Mouse (Mus musculus) skeletal muscle tissue, adult 2 months (tissue): ENCODE measurements around the gene Tsfm.
A peak's percentile ranks its signal among the peaks of the same experiment; 100 is the strongest.

Source experiments
- DNase-seq: peaks from one replicate; pipeline ENCODE4 v3.0.0-alpha.2; 2012; ENCODE audit warnings: low read depth, low spot score

The Tsfm gene

DNA sequence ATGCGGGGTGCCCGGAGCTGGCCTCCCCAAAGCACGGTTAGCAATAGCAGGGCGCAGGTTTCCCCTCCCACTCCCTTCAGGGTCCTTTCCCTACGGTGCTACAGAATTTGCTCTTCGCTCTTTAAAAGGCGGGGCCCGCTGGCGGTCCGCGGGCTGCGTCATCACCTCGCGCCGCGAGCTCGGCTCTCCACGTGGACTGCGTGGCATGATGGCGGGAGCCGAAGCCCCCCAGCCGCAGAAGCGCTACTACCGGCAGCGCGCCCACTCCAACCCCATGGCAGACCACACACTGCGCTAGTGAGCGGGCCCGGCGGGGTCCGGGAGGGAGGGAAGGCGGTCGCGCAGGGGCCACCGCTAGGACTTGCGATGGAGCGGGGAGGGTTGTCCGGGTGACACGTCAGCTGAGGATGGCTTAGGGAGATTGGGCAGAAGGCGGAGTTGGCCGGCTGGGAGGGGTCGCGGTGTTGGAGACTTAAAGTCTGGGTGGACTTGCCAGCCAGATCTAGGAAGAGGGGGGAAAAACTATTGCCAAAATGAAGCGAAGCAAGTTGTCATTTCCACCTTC lies 11.2 kb upstream of the Tsfm start:
- peak; percentile 81 for DNase-seq

DNA sequence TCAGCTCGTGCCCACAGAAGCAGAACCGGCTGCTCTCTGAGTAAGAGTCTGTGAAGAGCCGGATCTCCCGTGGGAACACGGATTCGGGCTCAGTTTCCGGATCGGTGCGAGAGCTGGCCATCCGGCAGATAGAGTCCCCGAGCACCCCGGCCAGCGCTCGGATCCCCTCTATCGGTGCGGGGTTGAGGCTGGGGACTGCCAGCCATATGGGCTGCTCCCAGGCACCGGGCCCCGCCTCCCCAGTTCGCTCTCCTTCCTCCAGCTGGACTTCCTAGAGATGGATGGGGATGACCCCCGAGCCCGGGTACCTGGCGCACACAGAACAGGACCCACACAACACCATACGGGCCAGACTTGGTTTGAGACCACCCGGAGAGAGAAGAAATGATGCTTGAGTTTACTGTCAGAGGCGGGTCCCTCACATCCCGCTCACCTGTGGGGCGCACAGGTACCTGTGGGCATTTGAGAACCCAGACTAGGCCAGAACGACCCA lies 10.7 kb upstream of the Tsfm start, which contains the start of the genes Mettl1 and Eef1akmt3:
Gene Mettl1, plus strand, starts transcription at position 141 of the 493 bp plus-strand sequence.
Gene Eef1akmt3, minus strand, starts transcription at position 240 of the 493 bp plus-strand sequence.
- no peak for DNase-seq

DNA sequence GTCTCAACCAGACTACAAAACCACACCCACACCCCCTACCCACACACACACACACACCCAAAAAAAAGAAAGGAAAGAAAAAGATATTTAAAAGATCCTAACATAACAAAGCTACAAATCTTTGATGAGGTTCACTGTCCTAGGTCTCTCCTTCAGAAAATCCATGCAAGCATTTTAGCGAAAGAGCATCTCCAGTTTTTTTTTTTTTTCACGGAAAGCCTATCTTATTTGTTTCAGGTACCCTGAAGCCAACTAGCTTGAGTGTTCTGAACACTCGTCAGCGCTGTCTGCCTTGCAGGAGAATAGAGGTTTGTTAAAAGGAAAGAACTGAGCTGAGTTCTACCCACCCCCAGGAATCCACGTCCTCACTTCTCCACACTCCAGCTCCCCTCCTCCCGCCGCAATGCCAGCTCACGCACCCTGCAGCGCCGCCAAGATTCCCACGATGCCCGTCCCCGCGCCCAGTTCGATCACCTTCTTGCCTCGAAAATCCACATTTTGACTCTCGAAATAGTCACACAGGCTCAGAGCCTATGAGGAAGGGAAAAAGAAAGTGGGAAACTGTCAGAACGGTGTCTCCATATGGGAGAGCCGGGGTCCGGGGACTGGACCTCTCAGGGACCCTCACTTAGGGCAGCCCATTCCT lies 10.1 kb upstream of the Tsfm start:
- DNase-seq = no peak

DNA sequence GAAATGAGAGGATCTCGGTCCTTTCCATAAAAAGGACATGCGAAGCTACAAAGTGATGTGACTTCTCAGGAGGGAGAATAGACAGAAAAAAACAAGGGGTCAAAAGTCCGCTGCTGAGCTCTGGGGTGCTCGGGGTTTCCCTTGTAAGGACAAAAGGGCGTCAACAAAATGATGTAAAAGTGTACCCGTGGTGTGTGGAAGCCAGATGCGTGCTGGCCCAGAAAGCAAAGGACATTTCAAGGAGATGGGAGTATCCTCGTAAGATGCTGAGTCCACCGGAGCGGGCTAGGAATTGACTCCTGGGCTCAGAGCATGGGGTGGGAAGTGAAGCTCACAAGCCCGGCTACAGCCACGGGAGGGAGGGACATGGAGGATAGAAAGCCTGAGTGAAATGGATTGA lies 7.0 kb upstream of the Tsfm start:
- DNase-seq = no peak

DNA sequence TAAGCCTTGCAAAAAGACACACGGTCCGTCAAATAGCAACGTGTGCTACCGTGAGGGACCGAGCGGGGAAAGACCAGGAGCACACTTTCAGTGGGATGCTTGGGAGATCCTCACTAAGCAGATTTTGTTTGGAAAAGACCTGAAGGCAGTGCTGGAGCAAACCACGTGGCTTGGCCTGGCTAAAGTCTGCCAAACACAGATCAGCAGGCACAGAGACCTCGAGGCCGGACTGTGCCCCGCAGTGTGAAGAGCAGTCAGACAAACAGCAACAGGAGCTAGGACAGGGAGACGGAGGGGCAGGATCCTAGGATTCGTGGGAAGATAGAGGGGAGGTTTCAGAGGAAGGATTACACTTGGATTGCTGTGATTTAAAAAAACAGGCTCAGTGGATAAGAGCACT lies 5.6 kb upstream of the Tsfm start:
- no peak for DNase-seq

DNA sequence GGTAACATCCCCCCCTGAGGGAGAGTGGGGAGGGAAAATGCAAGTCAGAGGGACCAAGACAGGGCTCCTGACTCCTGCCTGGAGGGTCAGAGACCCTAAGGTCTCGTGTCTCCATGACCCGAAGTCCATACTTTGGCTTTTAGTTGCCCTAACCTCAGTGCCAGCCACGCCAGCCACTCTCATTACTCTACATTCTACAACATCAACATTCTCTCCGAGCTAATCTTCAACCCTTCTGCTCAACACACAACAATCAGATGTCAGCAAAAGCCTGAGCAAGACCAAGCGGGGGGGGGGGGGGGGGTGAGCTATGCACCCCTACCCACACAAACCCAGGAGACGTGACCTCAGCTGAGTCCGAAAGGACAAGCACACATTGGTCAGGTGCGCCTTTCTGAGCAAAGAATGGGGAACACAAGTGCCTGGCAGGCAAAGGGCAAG lies 2.7 kb upstream of the Tsfm start:
- DNase-seq = no peak

DNA sequence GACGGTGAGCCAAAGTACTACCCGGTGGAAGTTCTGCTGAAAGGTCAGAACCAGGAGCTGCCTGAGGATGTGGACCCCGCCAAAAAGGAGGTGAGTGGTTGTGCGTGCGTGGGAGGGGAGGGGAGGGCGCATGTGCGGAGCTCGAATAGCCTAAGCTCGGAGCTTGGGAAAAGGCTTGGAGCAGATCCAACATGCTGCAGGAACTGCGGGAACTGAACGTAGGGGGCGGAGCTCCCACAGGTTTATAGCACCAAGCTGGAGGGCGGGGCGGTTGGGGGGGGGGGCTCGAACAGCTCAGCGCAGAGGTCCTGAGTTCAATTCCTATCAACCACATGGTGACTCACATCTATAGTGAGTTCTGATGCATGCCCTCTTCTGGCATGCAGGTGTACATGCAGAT lies 12.2 kb downstream of the Tsfm start:
- DNase-seq = no peak

DNA sequence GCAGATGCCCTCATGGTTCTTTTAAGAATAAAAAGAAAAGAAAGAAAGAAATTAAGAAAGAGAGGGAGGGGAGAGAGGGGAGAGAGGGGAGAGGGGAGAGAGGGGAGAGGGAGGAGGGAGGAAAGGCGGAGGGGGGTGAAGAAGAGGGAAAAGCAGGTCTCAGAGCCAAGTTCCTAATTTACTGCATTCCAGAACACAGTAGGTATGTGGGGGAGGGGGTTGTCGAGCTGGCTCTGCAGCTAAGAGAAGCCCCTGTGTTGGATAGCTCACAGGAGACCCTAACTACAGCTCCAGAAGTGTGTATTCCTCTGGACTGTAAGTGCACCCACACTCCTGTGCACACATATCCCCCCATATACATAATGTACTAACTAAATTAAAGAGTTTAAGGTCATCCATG lies 13.6 kb downstream of the Tsfm start:
- no peak for DNase-seq

DNA sequence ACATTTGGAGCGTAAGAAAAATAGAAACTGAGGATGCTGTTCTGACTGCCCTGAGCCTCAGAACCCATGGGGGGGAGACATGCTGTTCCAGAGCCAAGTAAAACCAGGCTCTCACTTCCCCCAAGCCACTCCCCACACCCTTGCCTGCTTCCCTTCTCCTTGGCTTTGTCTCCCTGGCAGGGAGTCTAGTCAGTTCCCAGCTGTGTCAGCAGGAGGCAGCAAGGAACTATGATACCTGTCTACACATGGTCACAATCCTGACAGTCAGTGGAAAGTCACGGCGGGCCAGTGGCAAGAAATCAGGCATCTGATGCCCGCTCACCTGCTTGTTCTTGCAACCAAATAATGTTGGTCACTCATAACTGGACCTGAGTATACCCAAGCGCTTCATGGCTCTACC lies 14.2 kb downstream of the Tsfm start:
- DNase-seq = no peak

DNA sequence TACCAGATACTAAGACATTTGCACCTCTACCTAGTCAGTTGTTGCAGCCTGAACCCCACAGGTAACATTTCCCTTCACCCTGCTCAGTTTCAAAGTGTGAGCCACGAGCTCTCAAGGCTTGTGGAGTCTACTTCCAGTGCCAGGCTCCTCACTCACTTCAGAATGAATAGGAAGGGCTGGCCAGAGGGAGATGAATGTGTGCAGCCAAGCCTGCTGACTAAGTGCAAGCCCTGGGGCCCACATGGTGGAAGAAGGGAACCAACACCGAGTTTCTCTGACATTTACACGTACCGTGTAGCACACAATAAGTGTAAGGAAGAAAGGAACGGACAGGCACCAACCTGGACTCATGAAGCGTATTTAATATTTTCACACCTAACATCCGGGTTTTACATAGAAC lies 26.8 kb downstream of the Tsfm start:
- DNase-seq = no peak

DNA sequence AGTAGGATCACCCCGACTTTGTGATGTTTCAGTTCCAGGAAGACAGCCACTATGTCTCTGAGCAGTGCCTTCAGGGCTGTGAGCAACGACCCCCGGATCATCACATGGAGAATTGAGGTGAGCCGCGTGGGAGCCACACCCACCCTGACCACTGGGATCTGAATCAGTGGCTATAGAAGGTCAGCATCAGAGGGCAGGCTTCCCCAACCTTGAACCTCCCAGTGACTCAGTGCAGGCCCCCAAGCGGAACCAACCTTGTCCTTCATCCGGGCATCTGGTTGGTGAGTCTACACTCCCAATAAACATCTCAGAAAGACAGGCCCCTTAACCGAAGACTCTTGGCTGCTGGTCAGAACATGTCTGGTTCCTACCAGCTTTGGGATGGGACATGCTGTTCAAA lies 27.3 kb downstream of the Tsfm start:
- no peak for DNase-seq

DNA sequence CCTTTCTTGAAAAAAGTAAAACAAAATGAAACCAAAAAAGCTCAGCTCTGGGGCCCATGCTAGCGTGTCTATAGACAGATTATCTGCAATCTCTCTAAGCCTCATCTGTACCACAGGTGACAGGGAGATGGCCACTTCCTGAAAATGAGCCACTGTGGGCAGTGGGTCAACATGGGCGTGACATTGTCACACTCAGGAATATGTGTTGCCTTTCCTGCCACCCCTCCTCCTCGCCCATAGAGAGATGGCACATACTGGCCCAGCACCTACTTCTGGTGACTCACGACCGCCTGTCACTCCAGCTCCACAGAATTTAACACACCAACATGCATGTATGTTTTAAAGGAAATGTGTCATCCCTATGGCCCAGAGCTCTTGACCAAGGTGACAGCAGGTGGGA lies 27.9 kb downstream of the Tsfm start:
- DNase-seq = no peak

DNA sequence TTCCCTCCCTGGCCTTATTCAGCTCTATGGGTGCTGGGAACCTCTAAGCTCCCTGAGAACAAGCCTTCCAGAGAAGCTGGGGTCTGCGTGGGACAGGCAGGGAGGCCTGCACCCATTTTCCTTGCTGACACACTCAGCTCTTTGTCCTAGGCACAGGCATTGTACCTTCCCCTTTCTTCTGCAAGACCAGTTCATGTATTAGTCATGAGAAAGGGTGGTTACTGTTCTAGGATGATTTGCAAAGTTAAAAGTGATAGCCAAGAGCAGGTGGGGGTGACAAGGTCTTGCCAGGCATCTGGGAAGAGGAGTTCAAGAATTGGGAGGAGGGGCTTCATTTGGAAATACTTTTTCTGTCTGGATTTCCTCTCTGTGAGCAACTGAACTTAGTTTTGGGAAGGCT lies 28.6 kb downstream of the Tsfm start:
- DNase-seq = no peak

DNA sequence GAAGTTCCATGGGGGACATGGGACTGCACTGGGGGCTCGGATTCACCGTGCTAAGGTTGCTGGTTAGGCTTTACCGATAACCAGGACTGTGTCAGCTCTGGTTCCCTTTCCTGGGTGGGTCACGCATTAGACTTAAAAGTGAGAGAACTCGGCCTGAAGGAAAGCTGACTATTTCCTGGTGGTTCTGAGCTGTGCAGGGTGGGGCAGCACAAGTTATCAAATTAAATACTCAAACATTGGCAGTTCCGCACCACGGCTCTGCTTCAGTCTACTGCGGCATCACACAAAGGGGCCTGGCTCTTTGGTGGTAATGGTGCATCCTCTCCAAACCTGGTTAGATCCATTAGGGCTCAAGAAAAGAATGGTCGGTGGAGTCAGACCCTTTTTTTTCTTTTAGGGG lies 29.3 kb downstream of the Tsfm start:
- no peak for DNase-seq

DNA sequence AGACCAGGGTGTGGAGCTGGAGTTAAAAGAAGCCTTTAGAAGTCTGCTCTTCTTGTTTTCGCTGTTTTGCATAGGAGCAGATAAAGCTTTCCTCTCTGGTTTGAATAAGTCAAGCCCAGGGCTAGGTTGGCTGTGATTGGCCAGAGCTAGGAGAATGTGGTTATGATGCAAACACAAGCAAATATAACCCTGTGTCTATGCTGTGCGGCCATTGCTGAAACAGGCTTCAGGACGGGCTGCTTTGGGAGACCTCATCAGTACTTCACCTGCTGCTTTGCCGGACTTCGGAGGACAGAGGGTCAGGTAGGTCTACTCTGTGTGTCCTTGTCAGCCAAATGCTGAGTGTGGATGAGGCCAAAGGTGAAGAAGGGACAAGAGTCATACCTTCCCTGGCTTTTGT lies 30.1 kb downstream of the Tsfm start, which contains the start of gene Avil:
Gene Avil, plus strand, starts transcription at position 181 of the 400 bp plus-strand sequence.
- DNase-seq = no peak

DNA sequence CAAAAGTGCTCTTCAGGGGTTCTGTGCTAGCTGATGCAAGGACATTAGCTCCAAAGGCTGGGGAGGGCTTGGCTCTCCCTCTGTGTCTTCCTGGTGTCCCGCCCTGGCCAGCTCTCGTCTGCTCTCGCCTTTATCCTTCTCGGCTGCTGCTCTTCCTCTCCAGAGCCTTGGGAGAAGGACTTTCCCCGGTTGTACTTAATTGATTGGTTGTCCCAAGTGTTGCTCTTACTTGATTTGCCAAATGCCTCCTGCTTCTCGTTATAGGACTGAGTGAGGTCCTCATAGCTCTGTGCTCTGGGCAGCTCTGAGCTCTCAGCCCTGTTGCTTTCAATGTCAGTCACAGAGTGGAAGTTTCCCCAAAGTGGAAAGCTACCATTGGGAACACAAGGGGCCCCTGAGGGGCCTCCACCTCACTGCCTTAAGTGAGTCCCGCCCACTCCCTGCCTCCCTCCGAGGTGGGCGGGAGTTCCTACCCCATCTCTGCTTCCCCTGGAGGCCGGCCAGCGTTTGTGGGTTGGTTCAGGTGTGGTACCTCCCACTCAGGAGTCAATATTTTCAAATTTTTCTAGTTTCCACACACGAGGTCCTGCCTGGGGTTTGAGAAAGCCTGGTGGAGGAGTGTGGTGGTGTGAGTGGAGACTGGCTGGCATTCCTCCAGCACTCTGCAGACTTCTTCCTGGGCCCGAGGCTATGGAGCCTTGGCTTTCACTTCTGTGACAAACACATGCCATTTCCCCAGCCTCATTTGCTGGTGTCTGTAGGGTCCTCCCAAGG lies 33.1 kb downstream of the Tsfm start:
- DNase-seq = no peak

DNA sequence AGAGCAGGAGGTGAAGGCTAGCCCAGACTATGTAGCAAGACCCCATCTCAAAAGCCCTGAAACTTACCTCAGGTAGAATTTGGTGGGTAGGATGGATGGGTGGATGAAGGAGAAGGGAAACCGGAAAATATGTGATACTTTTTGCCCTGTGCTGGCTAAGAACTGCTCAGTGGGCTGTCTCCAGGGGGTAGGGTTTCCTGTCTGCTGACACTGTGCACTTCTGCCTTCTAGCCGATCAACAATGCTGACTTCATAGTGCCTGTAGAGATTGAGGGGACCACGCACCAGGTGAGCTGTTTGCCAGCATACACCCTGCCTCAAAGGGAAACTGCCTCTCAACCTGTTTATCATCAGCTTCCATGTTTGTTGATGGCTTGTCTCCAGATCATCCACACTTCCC lies 37.0 kb downstream of the Tsfm start:
- no peak for DNase-seq

DNA sequence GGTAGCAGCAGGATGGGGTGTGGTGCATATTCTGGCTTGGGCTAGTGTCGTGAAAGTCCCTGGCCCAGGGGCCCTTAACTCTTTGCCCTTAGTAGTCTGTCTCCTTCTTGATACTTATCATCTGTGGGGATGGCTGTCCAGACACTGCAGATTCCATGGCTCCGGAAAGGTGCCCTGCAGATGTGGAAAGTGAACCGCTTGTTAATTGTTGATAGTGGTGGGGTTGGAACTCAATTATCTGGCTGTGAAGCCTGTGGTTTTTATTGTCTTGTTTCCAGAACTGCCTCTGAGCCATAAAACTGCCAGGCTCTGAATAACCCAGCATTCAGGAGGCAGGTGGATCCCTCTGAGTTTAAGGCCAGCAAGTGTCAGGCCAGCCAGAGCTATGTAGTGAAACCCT lies 39.0 kb downstream of the Tsfm start:
- DNase-seq = no peak

DNA sequence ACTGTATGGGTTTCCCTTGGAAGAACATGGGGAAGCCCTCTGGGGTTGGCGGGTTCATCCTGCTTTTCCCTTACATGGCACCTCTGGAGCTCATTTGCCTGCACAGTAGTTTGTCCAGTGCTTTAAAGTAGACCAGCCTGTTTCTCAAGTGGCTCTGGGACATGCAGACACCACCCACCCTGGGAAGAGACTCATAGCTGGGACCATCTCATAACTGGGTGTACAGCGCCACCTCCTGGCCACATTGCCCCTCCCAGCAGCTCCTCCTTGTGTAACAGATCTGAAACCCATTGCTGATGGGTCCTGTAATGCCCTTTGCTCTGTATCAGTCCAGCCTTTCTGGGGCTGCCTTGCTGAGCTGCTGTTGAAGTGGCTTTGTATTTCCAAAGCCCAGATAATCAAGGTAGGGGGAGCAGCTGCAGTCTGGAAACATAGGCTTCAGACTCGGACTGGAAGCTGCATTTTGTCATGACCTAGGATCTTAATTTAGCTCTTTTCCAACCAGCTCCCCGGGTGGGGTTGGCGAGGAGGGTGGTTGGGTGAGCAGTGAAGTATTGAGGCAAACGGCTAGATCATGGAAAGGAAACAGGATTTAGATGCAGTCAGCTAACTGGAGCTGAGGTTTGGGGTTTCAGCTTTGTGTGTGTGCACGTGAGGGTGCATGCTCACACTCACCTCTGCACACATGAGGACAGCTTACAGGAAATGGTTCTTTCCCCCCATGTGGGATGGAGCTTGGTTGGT lies 40.2 kb downstream of the Tsfm start:
- DNase-seq = peak; percentile 91

DNA sequence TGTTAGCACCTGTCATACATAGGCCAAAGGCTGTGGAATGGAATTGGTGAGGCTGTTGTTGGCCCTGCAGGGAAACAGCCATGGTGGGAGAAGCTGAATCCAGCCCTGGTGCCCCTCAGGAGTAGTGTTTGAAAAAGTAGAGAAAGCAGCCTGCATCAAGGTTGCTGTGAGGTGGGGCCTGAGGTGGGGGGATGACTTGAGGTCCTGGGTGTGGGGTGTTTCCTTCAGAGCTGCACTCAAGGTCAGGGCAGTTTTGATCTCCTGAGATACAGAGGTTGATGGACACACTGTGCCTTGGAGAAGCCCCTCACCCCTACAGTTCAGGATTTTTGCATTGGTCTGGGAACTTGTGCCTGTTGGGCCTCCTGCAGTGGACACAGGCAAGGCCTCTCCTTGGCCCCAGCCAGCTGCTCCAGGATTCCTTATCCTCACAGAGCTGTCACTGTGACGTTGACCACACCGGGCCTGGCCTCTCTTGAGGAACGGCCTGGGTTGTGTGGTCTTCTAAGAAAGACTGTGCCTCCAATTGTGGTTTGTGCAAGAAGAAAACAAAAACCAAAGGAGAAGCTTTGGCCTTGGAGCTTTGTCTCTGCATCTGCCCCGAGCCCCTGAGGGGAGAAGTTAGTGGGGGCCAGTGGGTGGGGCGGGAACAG lies 42.0 kb downstream of the Tsfm start:
- no peak for DNase-seq
